In genomic region chr6:28215268-28215954, GRCm38 (mm10) we compare ENCODE assay signal across 7 mouse cellular contexts.
A peak's percentile ranks its signal among the peaks of the same experiment; 100 is the strongest.
DNase-seq lines count a peak whose midpoint lies in the region; ATAC-seq and TF ChIP-seq lines count a peak whose summit lies in the region.

No protein-coding gene starts in this region.

- TF ChIP-seq POLR2A in small intestine, adult 2 months (IDR thresholded peaks at IDR 0.05; ENCODE audit: low read depth, low read length): no peak

- H3K4me2 ChIP-seq in intestine, embryonic 14.5 days (ENCODE audit: low read length): peak overlapping the region; percentile 74

- H3K36me3 ChIP-seq in intestine, embryonic 14.5 days (ENCODE audit: control insufficient read depth, insufficient read depth, low read length): no peaks in the 10 kb centered on the region
- H3K36me3 ChIP-seq in midbrain, embryonic 10.5 days: no peaks in the 10 kb centered on the region
- H3K36me3 ChIP-seq in small intestine, adult 2 months (ENCODE audit: control insufficient read depth, insufficient read depth, low read length): no peaks in the 10 kb centered on the region

- no peaks in the 10 kb centered on the region for H3K27me3 ChIP-seq in intestine, embryonic 14.5 days (replicated peaks; ENCODE audit: control insufficient read depth, insufficient read depth, low read length)
- peaks cover 5% of the 10 kb centered on the region for H3K27me3 ChIP-seq in midbrain, embryonic 10.5 days (ENCODE audit: low read depth, poor library complexity, severe bottlenecking)
- no peaks in the 10 kb centered on the region for H3K27me3 ChIP-seq in small intestine, adult 2 months (ENCODE audit: control insufficient read depth, insufficient read depth, low read length)

- H3K4me3 ChIP-seq in intestine, embryonic 14.5 days (ENCODE audit: low read depth, low read length): peak overlapping the region; percentile 64
- peak overlapping the region; percentile 61 for H3K4me3 ChIP-seq in midbrain, embryonic 10.5 days
- peak overlapping the region; percentile 73 for H3K4me3 ChIP-seq in small intestine, adult 2 months (ENCODE audit: low read depth, low read length)

- peak; percentile 41; the same call in 1 of the 2 replicates for TF ChIP-seq CTCF in small intestine, adult 2 months (IDR thresholded peaks at IDR 0.05; ENCODE audit: extremely low read depth, insufficient read length, insufficient replicate concordance, low read depth, low read length)

- no peaks in the 10 kb centered on the region for H3K4me1 ChIP-seq in intestine, embryonic 14.5 days (replicated peaks; ENCODE audit: control insufficient read depth, insufficient read depth, low read length)
- no peaks in the 10 kb centered on the region for H3K4me1 ChIP-seq in midbrain, embryonic 10.5 days
- no peaks in the 10 kb centered on the region for H3K4me1 ChIP-seq in small intestine, adult 2 months (ENCODE audit: control insufficient read depth, insufficient read depth, insufficient read length, low read length)

- intact Hi-C loops in gastrocnemius, postnatal 14 days (cut with DNase I; ENCODE audit: low total_unique reads): no loop called here
- intact Hi-C loops in left cerebral cortex, postnatal 25 days (cut with DNase I): loop anchor here (2.0 to 10.0 kb wide), 2 partner anchors 45 to 561 kb away; no protein-coding TSS in a partner anchor

- peak overlapping the region; percentile 63 for H3K9ac ChIP-seq in intestine, embryonic 14.5 days (ENCODE audit: low read length)

- H3K27ac ChIP-seq in intestine, embryonic 14.5 days (ENCODE audit: low read depth): no peak overlapping the region
- peak overlapping the region; percentile 82 for H3K27ac ChIP-seq in midbrain, embryonic 10.5 days (replicated peaks)
- H3K27ac ChIP-seq in small intestine, adult 2 months (ENCODE audit: insufficient read depth, low read depth, low read length): no peak overlapping the region

- no peaks in the 10 kb centered on the region for H3K9me3 ChIP-seq in intestine, embryonic 14.5 days (ENCODE audit: control insufficient read depth, low read length)
- H3K9me3 ChIP-seq in midbrain, embryonic 10.5 days (replicated peaks): no peaks in the 10 kb centered on the region

- peak; percentile 85 for DNase-seq in adrenal gland, adult 2 months
- peak; percentile 81 for DNase-seq in embryo, embryonic 10.5 days (ENCODE audit: low spot score)
- DNase-seq in gastrocnemius, postnatal 14 days: peak; percentile 64
- peak; percentile 80 for DNase-seq in intestine, embryonic 14.5 days (ENCODE audit: low spot score)
- DNase-seq in left cerebral cortex, postnatal 25 days (ENCODE audit: low spot score in 2 of 2): peak; percentile 73 to 86
- DNase-seq in midbrain, embryonic 10.5 days (ENCODE audit: low spot score): peak; percentile 69

- peak; percentile 91 for ATAC-seq in intestine, embryonic 14.5 days (replicated peaks; ENCODE audit: low FRiP score, low TSS enrichment, low read depth)

- WGBS in intestine, embryonic 14.5 days: under 1% methylated on average over 81 of the region's 87 CpGs
- WGBS in midbrain, embryonic 10.5 days: 1% methylated on average over 82 of the region's 87 CpGs
- WGBS in small intestine, adult 2 months: 1% methylated on average over 86 of the region's 87 CpGs
